Mouse (Mus musculus) liver, embryonic 14.5 days (tissue): ENCODE results near the gene Zfp710. TPM values are rescaled to one million over a fixed set of nuclear protein-coding genes. Genes with fewer than 3 reads are reported as not detected.

ENCODE experiments used
- ATAC-seq: fragments of 200-750 bp; cut with Nextera tagmentation; 2 replicates; pipeline ENCODE4 v1.8.0; 2017; ENCODE audit warnings: moderate number of reproducible peaks, mild to moderate bottlenecking, moderate library complexity; ENCODE audit not compliant: insufficient read depth
- DNase-seq, 3 experiments: peaks; one replicate each; pipeline ENCODE4 v3.0.0-alpha.2; 2012 to 2013; ENCODE audit warnings: low read depth in 3 of 3, low spot score in 3 of 3
- H3K27ac ChIP-seq: fragments of 300-500 bp; sonication (generic); 2 replicates; pipeline ENCODE4 v1.5.1; 2014; ENCODE audit warnings: moderate library complexity, mild to moderate bottlenecking, control low read depth, inconsistent platforms
- H3K27me3 ChIP-seq: fragments of 300-500 bp; sonication (generic); 2 replicates; pipeline ENCODE4 v1.6.1; 2014; ENCODE audit warnings: mild to moderate bottlenecking, low read length, moderate library complexity; ENCODE audit not compliant: control insufficient read depth, insufficient read depth
- H3K36me3 ChIP-seq: fragments of 300-500 bp; sonication (generic); replicated peaks from 2 replicates; pipeline ENCODE4 v1.6.1; 2014; ENCODE audit warnings: low read depth; ENCODE audit not compliant: control insufficient read depth, insufficient read depth
- H3K4me1 ChIP-seq, 2 experiments: fragments of 200-500 bp in 1 of 2; fragments of 300-500 bp in 1 of 2; sonication (generic) in 1 of 2; replicated peaks; 2 replicates each; pipeline ENCODE4 v1.6.1; 2012 to 2014; ENCODE audit warnings: antibody characterized with exemption in 1 of 2, inconsistent platforms in 1 of 2, low read length in 1 of 2; ENCODE audit not compliant: control insufficient read depth in 2 of 2, insufficient read depth in 2 of 2
- H3K4me2 ChIP-seq: fragments of 300-500 bp; sonication (generic); 2 replicates; pipeline ENCODE4 v1.6.1; 2014; ENCODE audit warnings: low read depth, mild to moderate bottlenecking, control low read depth, moderate library complexity
- H3K4me3 ChIP-seq, 2 experiments: fragments of 200-500 bp in 1 of 2; fragments of 300-500 bp in 1 of 2; sonication (generic) in 1 of 2; 2 replicates each; pipeline ENCODE4 v1.5.1; 2012 to 2014; ENCODE audit warnings: low read depth in 2 of 2, low read length in 2 of 2, mild to moderate bottlenecking in 2 of 2, control low read depth in 1 of 2, inconsistent platforms in 1 of 2, moderate library complexity in 1 of 2; ENCODE audit not compliant: insufficient read depth in 1 of 2
- H3K9ac ChIP-seq: fragments of 300-500 bp; sonication (generic); replicated peaks from 2 replicates; pipeline ENCODE4 v1.6.1; 2014; ENCODE audit warnings: mild to moderate bottlenecking, control low read depth, moderate library complexity
- H3K9me3 ChIP-seq: fragments of 300-500 bp; sonication (generic); 2 replicates; pipeline ENCODE4 v1.6.1; 2016; ENCODE audit warnings: low read length, mixed read lengths; ENCODE audit not compliant: control insufficient read depth
- CTCF ChIP-seq: IDR thresholded peaks from 2 replicates; pipeline ENCODE4 v1.5.1; 2016; ENCODE audit warnings: antibody characterized with exemption, low read depth, control low read depth
- EP300 ChIP-seq: IDR thresholded peaks from 2 replicates; pipeline ENCODE4 v1.6.1; 2016; ENCODE audit warnings: antibody characterized with exemption, low read depth
- WGBS: fragments of 180-500 bp; shearing (Covaris S2); extraction: QIAGEN DNeasy Blood & Tissue Kit; methylation state at CpG from one replicate; pipeline ENCODE4 v1.1.7; 2014; ENCODE audit not compliant: insufficient replicate concordance; 5-methylcytosine and 5-hydroxymethylcytosine counted together
- polyA plus RNA-seq, 2 experiments: library from polyadenylated mRNA; depleted of rRNA in 1 of 2; stranded (reverse) in 1 of 2; unstranded in 1 of 2; fragments of >200 nt; fragmentation: Nextera tagmentation in 1 of 2; extraction: Ambion mirVana in 1 of 2; gene quantifications; 2 replicates each; pipeline versions ENCODE4 v1.2.1 to v1.2.3; 2012 to 2014

The Zfp710 gene
- polyA plus RNA-seq, 2 experiments: 3.7 to 5.9 TPM

GRCm38 (mm10) chr7:80094481-80094880 is 69.9 kb downstream of the Zfp710 start:
- no peak overlapping the region for H3K4me2 ChIP-seq
- DNase-seq: no peak
- peaks cover 6% of the 10 kb centered on the region for H3K36me3 ChIP-seq
- TF ChIP-seq CTCF: no peak
- TF ChIP-seq EP300: no peak
- WGBS: 65% methylated on average over 5 of the region's 5 CpGs
- no peak overlapping the region for H3K9ac ChIP-seq
- no peak overlapping the region for H3K27ac ChIP-seq
- H3K9me3 ChIP-seq: no peaks in the 10 kb centered on the region
- H3K27me3 ChIP-seq: no peaks in the 10 kb centered on the region
- no peaks in the 10 kb centered on the region for H3K4me1 ChIP-seq
- H3K4me3 ChIP-seq: no peak overlapping the region
- no peak for ATAC-seq

DNA sequence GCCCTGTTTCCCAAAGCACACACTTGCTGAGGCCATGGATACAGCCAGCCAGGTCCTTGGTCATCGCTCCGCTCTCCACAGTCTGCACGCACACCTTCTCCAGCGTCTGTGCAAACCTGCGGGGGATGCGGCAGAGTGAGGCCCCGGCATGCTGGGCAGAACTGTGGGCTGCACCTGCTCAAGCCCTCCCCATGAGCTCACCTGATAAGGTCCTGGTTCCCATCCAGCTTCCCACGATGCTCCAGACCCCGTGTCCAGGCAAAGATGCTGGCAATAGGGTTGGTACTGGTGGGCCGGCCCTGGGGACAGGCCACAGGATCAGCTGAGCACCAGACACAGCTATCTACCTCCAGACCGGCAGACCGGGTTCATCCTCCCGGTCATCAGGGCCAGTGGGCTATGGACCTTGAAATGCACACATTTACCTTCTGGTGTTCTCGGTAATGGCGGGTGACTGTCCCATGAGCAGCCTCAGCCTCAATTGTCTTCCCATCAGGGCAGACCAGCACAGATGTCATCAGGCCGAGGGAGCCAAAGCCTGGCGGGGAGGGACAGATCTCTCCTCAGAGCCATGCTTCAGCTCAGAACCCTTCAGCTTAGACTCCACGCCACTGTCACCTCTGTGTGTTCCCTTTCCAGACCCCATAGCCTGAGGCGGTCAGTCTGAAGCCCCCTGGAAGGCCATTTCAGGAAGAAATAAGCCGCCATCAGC is 71.1 kb downstream of the Zfp710 start:
- no peak overlapping the region for H3K27ac ChIP-seq
- H3K4me2 ChIP-seq: no peak overlapping the region
- 78% methylated on average over 20 of the region's 20 CpGs for WGBS
- no peaks in the 10 kb centered on the region for H3K27me3 ChIP-seq
- H3K36me3 ChIP-seq: peaks cover 13% of the 10 kb centered on the region
- TF ChIP-seq CTCF (no peak), EP300 (no peak)
- H3K4me1 ChIP-seq: no peaks in the 10 kb centered on the region
- ATAC-seq (no peak), DNase-seq (no peak)
- H3K9ac ChIP-seq: no peak overlapping the region
- H3K4me3 ChIP-seq: no peak overlapping the region
- no peaks in the 10 kb centered on the region for H3K9me3 ChIP-seq

- no peak overlapping the region for H3K4me2 ChIP-seq
- no peak overlapping the region for H3K27ac ChIP-seq
- H3K4me1 ChIP-seq: no peaks in the 10 kb centered on the region
- peaks cover 20% of the 10 kb centered on the region for H3K36me3 ChIP-seq
- no peak overlapping the region for H3K9ac ChIP-seq
- H3K27me3 ChIP-seq: no peaks in the 10 kb centered on the region
- WGBS: 84% methylated on average over 13 of the region's 13 CpGs
- DNase-seq: no peak
- no peaks in the 10 kb centered on the region for H3K9me3 ChIP-seq
- H3K4me3 ChIP-seq: no peak overlapping the region
- no peak for ATAC-seq
- TF ChIP-seq EP300 (no peak), CTCF (no peak)
Measured at GRCm38 (mm10) chr7:80098389-80098976, 73.9 kb downstream of the Zfp710 start.

DNA sequence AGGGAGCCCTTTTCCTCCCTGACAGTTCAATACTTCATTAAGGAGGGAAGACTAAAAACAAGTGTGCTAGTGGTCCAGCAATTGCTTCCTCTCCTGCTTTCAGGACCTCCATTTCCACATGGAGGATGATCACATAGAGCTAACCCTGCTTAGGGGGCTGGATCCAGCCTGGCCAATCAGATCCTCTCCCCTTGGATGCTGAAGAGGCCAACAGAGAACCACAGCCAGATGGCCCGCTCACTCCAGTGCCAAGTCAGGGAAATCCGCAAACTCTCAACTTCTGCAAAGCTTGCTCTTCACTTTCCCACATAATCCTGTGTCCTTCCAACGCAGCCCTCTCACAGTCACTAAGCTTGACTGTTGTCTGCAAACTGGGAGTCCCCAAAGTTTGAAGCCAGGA is 78.7 kb downstream of the Zfp710 start:
- no peak overlapping the region for H3K9ac ChIP-seq
- H3K4me2 ChIP-seq: no peak overlapping the region
- no peak for DNase-seq
- H3K27ac ChIP-seq: no peak overlapping the region
- no peaks in the 10 kb centered on the region for H3K4me1 ChIP-seq
- 79% methylated on average over 3 of the region's 3 CpGs for WGBS
- no peak for TF ChIP-seq EP300
- no peak for TF ChIP-seq CTCF
- ATAC-seq: no peak
- H3K36me3 ChIP-seq: peaks cover 17% of the 10 kb centered on the region
- H3K27me3 ChIP-seq: no peaks in the 10 kb centered on the region
- no peak overlapping the region for H3K4me3 ChIP-seq
- H3K9me3 ChIP-seq: peaks cover 4% of the 10 kb centered on the region

GRCm38 (mm10) chr7:80105637-80106390 is 81.2 kb downstream of the Zfp710 start:
- Histone ChIP-seq H3K36me3 (peaks cover 7% of the 10 kb centered on the region), H3K27ac (no peak overlapping the region), H3K9me3 (peaks cover 4% of the 10 kb centered on the region), H3K4me1 (peaks cover 2 to 6% of the 10 kb centered on the region in 2 experiments; a peak in 3 of 4 replicates), H3K4me3 (no peak overlapping the region), H3K4me2 (no peak overlapping the region), H3K9ac (no peak overlapping the region), H3K27me3 (no peaks in the 10 kb centered on the region)
- DNase-seq (no peak), ATAC-seq (no peak)
- WGBS: 81% methylated on average over 4 of the region's 4 CpGs
- TF ChIP-seq CTCF: no peak
- no peak for TF ChIP-seq EP300
